ENCODE assay signal across 23 mouse cellular contexts in the genomic region with DNA sequence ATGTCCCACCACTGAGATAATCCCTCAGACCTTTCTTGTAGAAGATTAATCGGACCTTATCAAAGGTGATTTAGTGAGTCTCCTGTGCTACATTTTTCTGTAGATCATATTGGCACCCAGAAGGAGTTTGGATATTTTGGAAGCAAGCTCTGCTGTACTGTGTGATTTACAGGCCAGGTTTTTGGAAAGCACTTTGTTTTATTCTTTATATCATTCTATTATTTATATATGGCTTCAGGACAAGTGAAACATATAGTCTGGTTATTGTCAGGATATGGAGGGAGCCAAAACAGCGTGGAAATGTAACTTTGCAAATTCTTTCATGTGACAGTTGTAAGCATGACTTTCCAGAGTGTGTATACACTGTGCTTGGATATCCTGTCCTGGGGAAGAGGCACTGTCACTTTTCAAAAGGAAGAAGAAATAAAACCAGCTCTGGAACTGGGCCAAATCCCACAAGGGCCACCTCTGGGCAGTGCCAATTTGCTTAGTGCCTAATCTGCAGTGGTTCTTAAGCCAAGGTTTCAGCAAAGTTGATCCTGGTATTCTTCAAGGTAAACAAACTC.
"Had no signal": no experiment of that assay in that cellular context is flagged by ENCODE, and none has a peak within 500 bp of the region (broad histone marks: within the 10 kb centered on the region; RNA-seq: fewer than 3 reads in every experiment).

No protein-coding gene starts in this region.

- H3K9ac ChIP-seq: limb, embryonic 13.5 days; liver, embryonic 12.5 days; liver, embryonic 15.5 days; midbrain, embryonic 12.5 days; midbrain, embryonic 15.5 days; neural tube, embryonic 13.5 days had no signal

- H3K4me2 ChIP-seq: limb, embryonic 13.5 days; liver, embryonic 12.5 days; liver, embryonic 15.5 days; midbrain, embryonic 12.5 days; midbrain, embryonic 15.5 days; neural tube, embryonic 13.5 days had no signal

- H3K27ac ChIP-seq: kidney, postnatal 0 days; layer of hippocampus, adult 2 months; limb, embryonic 10.5 days; limb, embryonic 13.5 days; liver, embryonic 12.5 days; liver, embryonic 15.5 days; midbrain, embryonic 12.5 days; midbrain, embryonic 15.5 days; neural tube, embryonic 13.5 days had no signal

- H3K27me3 ChIP-seq: limb, embryonic 13.5 days; liver, embryonic 12.5 days; liver, embryonic 15.5 days; midbrain, embryonic 12.5 days; midbrain, embryonic 15.5 days; neural tube, embryonic 13.5 days had no signal

- H3K9me3 ChIP-seq: limb, embryonic 10.5 days; limb, embryonic 13.5 days; liver, embryonic 12.5 days; liver, embryonic 15.5 days; midbrain, embryonic 12.5 days; midbrain, embryonic 15.5 days; neural tube, embryonic 13.5 days had no signal

- H3K36me3 ChIP-seq: limb, embryonic 10.5 days; limb, embryonic 13.5 days; liver, embryonic 12.5 days; liver, embryonic 15.5 days; midbrain, embryonic 12.5 days; midbrain, embryonic 15.5 days; neural tube, embryonic 13.5 days had no signal

- ATAC-seq: liver, embryonic 12.5 days; midbrain, embryonic 15.5 days had no signal

- DNase-seq: kidney, adult 18-20 months; kidney, adult 9 months; kidney, postnatal 25 days; layer of hippocampus, adult 9-11 months; liver; lung, adult 2 months; lung, postnatal 14 days; lung, postnatal 4 days; retina, postnatal 1 day; right cerebral cortex, postnatal 25 days; spleen, adult 18-20 months; thymus, adult 18-20 months; thymus, postnatal 36 days had no signal

- H3K4me1 ChIP-seq: limb, embryonic 13.5 days; liver, embryonic 12.5 days; liver, embryonic 15.5 days; midbrain, embryonic 12.5 days; midbrain, embryonic 15.5 days; neural tube, embryonic 13.5 days had no signal

- H3K4me3 ChIP-seq: layer of hippocampus, adult 2 months; limb, embryonic 10.5 days; limb, embryonic 13.5 days; liver, embryonic 12.5 days; liver, embryonic 15.5 days; midbrain, embryonic 12.5 days; midbrain, embryonic 15.5 days; myocyte; neural tube, embryonic 13.5 days had no signal
